Mouse (Mus musculus) left cerebral cortex, adult 9 months (tissue): Measurements from ENCODE around the gene Ubr1.
"Not testable (repeated sequence)": the region's sequence is repeated elsewhere in the genome, so short reads cannot be mapped to it uniquely, and the experiment has no call there.

Experiments used
- DNase-seq, 2 experiments: peaks; one replicate each; pipeline ENCODE4 v3.0.0; 2022; ENCODE audit warnings: low spot score in 2 of 2

The Ubr1 gene

GRCm38 (mm10) chr2:120970559-120971080 is at the start of gene Ubr1:
TSS of gene Ubr1 (minus strand) at chr2:120970715.
- DNase-seq, result peak; percentile 49 to 79

- no peak for DNase-seq
These were observed 46.6 kb upstream of the Ubr1 start for GRCm38 (mm10) chr2:121017151-121017550.

GRCm38 (mm10) chr2:121016226-121016625 is 45.7 kb upstream of the Ubr1 start:
- no peak for DNase-seq

- no peak for DNase-seq
These were observed 45.0 kb upstream of the Ubr1 start for GRCm38 (mm10) chr2:121015507-121015906.

GRCm38 (mm10) chr2:121012676-121013075 is 42.2 kb upstream of the Ubr1 start:
- DNase-seq, result no peak

GRCm38 (mm10) chr2:121009071-121009677 is 38.7 kb upstream of the Ubr1 start:
- DNase-seq, result no peak

GRCm38 (mm10) chr2:121008664-121009007 is 38.1 kb upstream of the Ubr1 start:
- DNase-seq, result no peak

GRCm38 (mm10) chr2:121007925-121008663 is 37.6 kb upstream of the Ubr1 start, which contains the start of gene Ccndbp1:
TSS of gene Ccndbp1 (plus strand) at chr2:121008403.
- peak; percentile 65 to 82 for DNase-seq

GRCm38 (mm10) chr2:121006986-121007385 is 36.5 kb upstream of the Ubr1 start:
- DNase-seq, result no peak

- no peak for DNase-seq
These were observed 33.7 kb upstream of the Ubr1 start for GRCm38 (mm10) chr2:121004018-121004811.

- DNase-seq, result no peak
These were observed 33.1 kb upstream of the Ubr1 start for GRCm38 (mm10) chr2:121003586-121003985.

GRCm38 (mm10) chr2:120998863-120999262 is 28.3 kb upstream of the Ubr1 start:
- no peak for DNase-seq

GRCm38 (mm10) chr2:120996607-120997006 is 26.1 kb upstream of the Ubr1 start:
- not testable (repeated sequence) for DNase-seq

- DNase-seq, result no peak
These were observed 20.7 kb upstream of the Ubr1 start for GRCm38 (mm10) chr2:120991196-120991595.

- DNase-seq, result no peak
These were observed 14.7 kb upstream of the Ubr1 start for GRCm38 (mm10) chr2:120985241-120985640.

- DNase-seq, result no peak
These were observed 13.1 kb upstream of the Ubr1 start for GRCm38 (mm10) chr2:120983611-120984010.

GRCm38 (mm10) chr2:120980861-120981260 is 10.3 kb upstream of the Ubr1 start:
- no peak for DNase-seq

- DNase-seq, result no peak
These were observed 9.3 kb upstream of the Ubr1 start for GRCm38 (mm10) chr2:120979819-120980218.

GRCm38 (mm10) chr2:120978693-120979037 is 8.2 kb upstream of the Ubr1 start:
- DNase-seq, result no peak

GRCm38 (mm10) chr2:120977926-120978692 is 7.6 kb upstream of the Ubr1 start:
- DNase-seq, result no peak
